Mouse (Mus musculus): ENCODE measurements around the gene Arpc5.
"Not testable (repeated sequence)": the region's sequence is repeated elsewhere in the genome, so short reads cannot be mapped to it uniquely, and the experiment has no call there.

Arpc5 gene

GRCm38 (mm10) chr1:152784620-152785019 lies 18.3 kb downstream of the Arpc5 start:
- no peak for DNase-seq

GRCm38 (mm10) chr1:152785446-152785845 lies 19.1 kb downstream of the Arpc5 start:
- not testable (repeated sequence) for DNase-seq

GRCm38 (mm10) chr1:152786953-152787352 lies 20.6 kb downstream of the Arpc5 start:
- DNase-seq = no peak

GRCm38 (mm10) chr1:152788121-152788660 lies 21.8 kb downstream of the Arpc5 start:
- no peak for DNase-seq

- peak in 1 of 2 experiments; percentile 16 for DNase-seq
Measured at GRCm38 (mm10) chr1:152790254-152790653, 23.9 kb downstream of the Arpc5 start.

GRCm38 (mm10) chr1:152790821-152791220 lies 24.5 kb downstream of the Arpc5 start:
- no peak for DNase-seq

- no peak for DNase-seq
Measured at GRCm38 (mm10) chr1:152791269-152791668, 24.9 kb downstream of the Arpc5 start.

- peak; percentile 11 to 22 for DNase-seq
Measured at GRCm38 (mm10) chr1:152792736-152793494, 26.6 kb downstream of the Arpc5 start.

- DNase-seq = no peak
Measured at GRCm38 (mm10) chr1:152793495-152794130, 27.3 kb downstream of the Arpc5 start.

GRCm38 (mm10) chr1:152795688-152796255 lies 29.4 kb downstream of the Arpc5 start:
- DNase-seq = no peak

- no peak for DNase-seq
Measured at GRCm38 (mm10) chr1:152796683-152797263, 30.4 kb downstream of the Arpc5 start.

- DNase-seq = no peak
Measured at GRCm38 (mm10) chr1:152798125-152798524, 31.8 kb downstream of the Arpc5 start.

- no peak for DNase-seq
Measured at GRCm38 (mm10) chr1:152799897-152800296, 33.6 kb downstream of the Arpc5 start, which contains the start of gene Ncf2. Gene Ncf2 (plus strand): TSS chr1:152800194.

GRCm38 (mm10) chr1:152800633-152801176 lies 34.4 kb downstream of the Arpc5 start:
- DNase-seq = no peak

GRCm38 (mm10) chr1:152804907-152805306 lies 38.6 kb downstream of the Arpc5 start:
- DNase-seq = no peak

- no peak for DNase-seq
Measured at GRCm38 (mm10) chr1:152807619-152808391, 41.5 kb downstream of the Arpc5 start.

- DNase-seq = no peak
Measured at GRCm38 (mm10) chr1:152808392-152808680, 42.0 kb downstream of the Arpc5 start.

- DNase-seq = no peak
Measured at GRCm38 (mm10) chr1:152809541-152810252, 43.4 kb downstream of the Arpc5 start.

- DNase-seq = no peak
Measured at GRCm38 (mm10) chr1:152810533-152811439, 44.4 kb downstream of the Arpc5 start.

- DNase-seq = no peak
Measured at GRCm38 (mm10) chr1:152815265-152815701, 48.9 kb downstream of the Arpc5 start.

Data from cerebellum, adult 18-20 months (tissue).